Mouse (Mus musculus) heart, adult 2 months (tissue): ENCODE measurements at regions not wholly inside any gene's neighbourhood (a gene's known extent, or its start where the extent isn't known, plus 50 kb on each side); places are given as distances from the start of the nearest gene placed in this dataset.

Experiments
- DNase-seq, 2 experiments: peaks; one replicate each; pipeline ENCODE4 v3.0.0; 2021
- H3K27ac ChIP-seq: fragments of 200-600 bp; 2 replicates; pipeline ENCODE4 v1.8.1; 2022
- H3K27me3 ChIP-seq: fragments of 200-500 bp; 2 replicates; pipeline ENCODE4 v1.6.1; 2012; ENCODE audit warnings: mild to moderate bottlenecking, low read length, inconsistent platforms, mixed read lengths; ENCODE audit not compliant: control insufficient read depth, insufficient read depth
- H3K36me3 ChIP-seq: fragments of 200-500 bp; 2 replicates; pipeline ENCODE4 v1.6.1; 2012; ENCODE audit warnings: low read length, inconsistent platforms; ENCODE audit not compliant: control insufficient read depth, insufficient read depth
- H3K4me1 ChIP-seq: fragments of 200-500 bp; 2 replicates; pipeline ENCODE4 v1.6.1; 2011; ENCODE audit warnings: low read length; ENCODE audit not compliant: control insufficient read depth, insufficient read depth
- H3K4me3 ChIP-seq: fragments of 200-600 bp; 2 replicates; pipeline ENCODE4 v1.8.1; 2022
- H3K79me2 ChIP-seq: fragments of 200-500 bp; replicated peaks from 2 replicates; pipeline ENCODE4 v1.6.1; 2012; ENCODE audit warnings: mild to moderate bottlenecking, inconsistent platforms, low read length, moderate library complexity, mixed read lengths; ENCODE audit not compliant: control insufficient read depth, insufficient read depth
- H3K9ac ChIP-seq: fragments of 200-500 bp; 2 replicates; pipeline ENCODE4 v1.6.1; 2012; ENCODE audit warnings: low read depth, mild to moderate bottlenecking, control low read depth, inconsistent platforms, low read length, mixed read lengths
- CTCF ChIP-seq: fragments of 200-600 bp; IDR thresholded peaks from 2 replicates; pipeline ENCODE4 v1.8.1; 2022; ENCODE audit warnings: antibody characterized with exemption, mild to moderate bottlenecking, moderate library complexity
- EP300 ChIP-seq: fragments of 200-500 bp; IDR thresholded peaks from 2 replicates; pipeline ENCODE4 v1.6.1; 2011; ENCODE audit warnings: low read depth, low read length, control low read depth; ENCODE audit not compliant: insufficient read depth
- POLR2A ChIP-seq: fragments of 200-500 bp; IDR thresholded peaks from 2 replicates; pipeline ENCODE4 v1.6.1; 2011; ENCODE audit warnings: mild to moderate bottlenecking, low read depth, low read length, control low read depth; ENCODE audit not compliant: insufficient read depth
- WGBS: fragments of 180-500 bp; shearing (Covaris S2); methylation state at CpG from one replicate; pipeline ENCODE4 v1.1.7; 2018; 5-methylcytosine and 5-hydroxymethylcytosine counted together
- intact Hi-C: fragments of 180-260 bp; cut with DNase I; formaldehyde crosslinking; loops from one replicate; pipeline ENCODE4 v1.15.1; 2025

- Histone ChIP-seq H3K27me3 (no peaks in the 10 kb centered on the region), H3K27ac (no peak overlapping the region), H3K4me3 (no peak overlapping the region), H3K36me3 (no peaks in the 10 kb centered on the region), H3K9ac (no peak overlapping the region), H3K79me2 (no peaks in the 10 kb centered on the region), H3K4me1 (no peaks in the 10 kb centered on the region)
- no peak for DNase-seq
- intact Hi-C loops = no loop called here
- no peak for TF ChIP-seq POLR2A
- TF ChIP-seq EP300 = no peak
- no peak for TF ChIP-seq CTCF
- 75% methylated on average over 8 of the region's 8 CpGs for WGBS
Observed at GRCm38 (mm10) chr7:36829710-36830109, 131.8 kb downstream of the Tshz3 start.

- Histone ChIP-seq H3K9ac (no peak overlapping the region), H3K27me3 (no peaks in the 10 kb centered on the region), H3K4me3 (no peak overlapping the region), H3K36me3 (no peaks in the 10 kb centered on the region), H3K27ac (no peak overlapping the region), H3K79me2 (no peaks in the 10 kb centered on the region), H3K4me1 (no peaks in the 10 kb centered on the region)
- TF ChIP-seq CTCF (no peak), EP300 (no peak), POLR2A (no peak)
- intact Hi-C loops = no loop called here
- 57% methylated on average over 2 of the region's 2 CpGs for WGBS
- DNase-seq = no peak
Observed at GRCm38 (mm10) chr7:36830155-36830554, 132.2 kb downstream of the Tshz3 start.

- H3K9ac ChIP-seq = no peak overlapping the region
- H3K4me1 ChIP-seq = no peaks in the 10 kb centered on the region; the same call in 1 of the 2 replicates
- no peak overlapping the region for H3K27ac ChIP-seq
- intact Hi-C loops = loop anchor here (5.0 kb wide), 1 partner anchor 49 kb away; no protein-coding TSS in a partner anchor
- H3K4me3 ChIP-seq = no peak overlapping the region
- H3K79me2 ChIP-seq = no peaks in the 10 kb centered on the region
- H3K36me3 ChIP-seq = no peaks in the 10 kb centered on the region
- DNase-seq = no peak
- TF ChIP-seq POLR2A (no peak), EP300 (no peak), CTCF (no peak)
- no peaks in the 10 kb centered on the region for H3K27me3 ChIP-seq
- 70% methylated on average over 2 of the region's 2 CpGs for WGBS
Observed at GRCm38 (mm10) chr7:36848279-36848678, 150.4 kb downstream of the Tshz3 start.

GRCm38 (mm10) chr7:36851275-36851889 is 153.5 kb downstream of the Tshz3 start:
- no peak overlapping the region for H3K9ac ChIP-seq
- H3K4me1 ChIP-seq = no peaks in the 10 kb centered on the region; the same call in 1 of the 2 replicates
- no peaks in the 10 kb centered on the region for H3K27me3 ChIP-seq
- intact Hi-C loops = no loop called here
- H3K27ac ChIP-seq = no peak overlapping the region
- WGBS = 51% methylated on average over 4 of the region's 4 CpGs
- H3K36me3 ChIP-seq = no peaks in the 10 kb centered on the region
- no peak overlapping the region for H3K4me3 ChIP-seq
- TF ChIP-seq POLR2A = no peak
- no peak for TF ChIP-seq EP300
- TF ChIP-seq CTCF = no peak
- no peaks in the 10 kb centered on the region for H3K79me2 ChIP-seq
- no peak for DNase-seq

GRCm38 (mm10) chr7:36854308-36854707 is 156.4 kb downstream of the Tshz3 start:
- TF ChIP-seq CTCF = peak; percentile 26; the same call in 1 of the 2 replicates
- no peak for TF ChIP-seq EP300
- no peak for TF ChIP-seq POLR2A
- Histone ChIP-seq H3K4me3 (no peak overlapping the region), H3K79me2 (no peaks in the 10 kb centered on the region), H3K36me3 (no peaks in the 10 kb centered on the region), H3K9ac (no peak overlapping the region), H3K27ac (no peak overlapping the region), H3K27me3 (no peaks in the 10 kb centered on the region), H3K4me1 (no peaks in the 10 kb centered on the region; the same call in 1 of the 2 replicates)
- no peak for DNase-seq
- intact Hi-C loops = no loop called here

GRCm38 (mm10) chr7:36859428-36859827 is 161.5 kb downstream of the Tshz3 start:
- Histone ChIP-seq H3K4me3 (no peak overlapping the region), H3K9ac (no peak overlapping the region), H3K79me2 (no peaks in the 10 kb centered on the region), H3K36me3 (no peaks in the 10 kb centered on the region), H3K27me3 (no peaks in the 10 kb centered on the region), H3K27ac (no peak overlapping the region), H3K4me1 (no peaks in the 10 kb centered on the region)
- TF ChIP-seq CTCF = no peak
- TF ChIP-seq EP300 = no peak
- TF ChIP-seq POLR2A = no peak
- intact Hi-C loops = no loop called here
- 87% methylated on average over 7 of the region's 7 CpGs for WGBS
- no peak for DNase-seq
